Comparison of ENCODE assay signal across 10 mouse cellular contexts in the genomic region with DNA sequence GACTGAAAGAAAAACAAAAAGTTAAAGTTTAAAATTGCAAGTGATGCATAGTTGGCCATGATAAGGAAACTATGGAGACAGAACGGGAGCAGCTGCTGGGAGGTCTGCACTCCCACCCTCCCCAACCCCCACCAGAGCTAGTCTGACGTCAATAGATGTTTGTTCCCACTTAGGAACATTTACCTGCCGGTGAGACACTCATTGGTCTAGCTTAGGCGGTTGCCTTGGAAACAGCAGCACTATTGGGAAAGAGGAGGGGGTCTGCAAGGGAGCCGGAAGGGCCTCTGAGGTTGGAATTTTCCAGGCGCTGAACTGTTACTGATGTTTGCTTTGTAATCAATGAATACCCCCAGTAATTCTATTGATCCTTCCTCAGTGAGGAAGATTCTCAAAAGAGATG.
A peak's percentile ranks its signal among the peaks of the same experiment; 100 is the strongest.
DNase-seq lines count a peak whose midpoint lies in the region; ATAC-seq and TF ChIP-seq lines count a peak whose summit lies in the region.
"Had no signal": no experiment of that assay in that cellular context is flagged by ENCODE, and none has a peak within 500 bp of the region (broad histone marks: within the 10 kb centered on the region; RNA-seq: fewer than 3 reads in every experiment).

No protein-coding gene starts in this region.

- no peaks in the 10 kb centered on the region for H3K27me3 ChIP-seq in hindbrain, embryonic 11.5 days (ENCODE audit: control insufficient read depth, insufficient read depth, low read length)
- H3K27me3 ChIP-seq in midbrain, embryonic 11.5 days (ENCODE audit: control insufficient read depth, insufficient read depth, low read length), result no peaks in the 10 kb centered on the region

- peak; percentile 59; the same call in 1 of the 2 replicates for ATAC-seq in hindbrain, embryonic 11.5 days (ENCODE audit: low FRiP score)
- ATAC-seq in midbrain, embryonic 11.5 days (ENCODE audit: low FRiP score), result peak; percentile 82
- no peak for ATAC-seq in megakaryocyte-erythroid progenitor cell, adult 5-6 weeks (replicated peaks; ENCODE audit: low FRiP score, low TSS enrichment, poor library complexity, severe bottlenecking)
- ATAC-seq: activated CD4-positive, CD25-positive, alpha-beta regulatory T cell, adult 4 months had no signal

- H3K9ac ChIP-seq in hindbrain, embryonic 11.5 days (ENCODE audit: low read depth, low read length), result no peak overlapping the region
- H3K9ac ChIP-seq in midbrain, embryonic 11.5 days (ENCODE audit: low read length), result no peak overlapping the region

- no peak overlapping the region for H3K4me2 ChIP-seq in hindbrain, embryonic 11.5 days (replicated peaks; ENCODE audit: low read depth, low read length)
- no peak overlapping the region for H3K4me2 ChIP-seq in midbrain, embryonic 11.5 days

- H3K4me1 ChIP-seq in hindbrain, embryonic 11.5 days (replicated peaks; ENCODE audit: control insufficient read depth, insufficient read depth, low read length), result peaks cover 2% of the 10 kb centered on the region; the same call in 1 of the 2 replicates
- peaks cover 9% of the 10 kb centered on the region for H3K4me1 ChIP-seq in midbrain, embryonic 11.5 days (ENCODE audit: control insufficient read depth, insufficient read depth, low read length)

- no peak for TF ChIP-seq CTCF in brain, embryonic 14.5 days (IDR thresholded peaks at IDR 0.05; ENCODE audit: borderline replicate concordance, extremely low read depth, insufficient read depth, insufficient read length)

- no peak for TF ChIP-seq POLR2A in brain, embryonic 14.5 days (IDR thresholded peaks at IDR 0.05; ENCODE audit: borderline replicate concordance, extremely low read depth, insufficient read depth, insufficient read length, poor library complexity, severe bottlenecking)

- H3K9me3 ChIP-seq in hindbrain, embryonic 11.5 days (ENCODE audit: control insufficient read depth, low read length), result no peaks in the 10 kb centered on the region
- no peaks in the 10 kb centered on the region for H3K9me3 ChIP-seq in midbrain, embryonic 11.5 days (ENCODE audit: control insufficient read depth, low read length)

- H3K36me3 ChIP-seq in hindbrain, embryonic 11.5 days (ENCODE audit: control insufficient read depth, insufficient read depth, low read length), result no peaks in the 10 kb centered on the region
- no peaks in the 10 kb centered on the region for H3K36me3 ChIP-seq in midbrain, embryonic 11.5 days (ENCODE audit: control insufficient read depth, insufficient read depth, low read length)

- H3K4me3 ChIP-seq in hindbrain, embryonic 11.5 days (ENCODE audit: low read depth, low read length), result no peak overlapping the region
- no peak overlapping the region for H3K4me3 ChIP-seq in midbrain, embryonic 11.5 days (ENCODE audit: low read depth, low read length)

- WGBS in hindbrain, embryonic 11.5 days, result 10% methylated on average over 6 of the region's 6 CpGs
- 12% methylated on average over 6 of the region's 6 CpGs for WGBS in midbrain, embryonic 11.5 days

- H3K27ac ChIP-seq in hindbrain, embryonic 11.5 days (ENCODE audit: low read depth, low read length), result no peak overlapping the region
- H3K27ac ChIP-seq in midbrain, embryonic 11.5 days (ENCODE audit: low read depth, low read length), result no peak overlapping the region

- DNase-seq in heart, adult 11 months, result peak; percentile 48
- DNase-seq in heart, adult 9 months (ENCODE audit: low spot score in 2 of 2), result no peak
- DNase-seq in brain, embryonic 14.5 days (ENCODE audit: low read depth), result peak; percentile 88
- peak; percentile 56 for DNase-seq in hindbrain, embryonic 11.5 days (ENCODE audit: low spot score)
- DNase-seq in midbrain, embryonic 11.5 days (ENCODE audit: low spot score, missing footprints), result peak; percentile 92
- no peak for DNase-seq in adrenal gland, postnatal 14 days
- DNase-seq in urinary bladder, postnatal 14 days (ENCODE audit: low spot score), result no peak
- DNase-seq: heart, postnatal 4 days had no signal

Comparison
In these comparisons a context has a peak if more than half of its experiments do, and no peak if none do; other contexts are left out.
1. DNase-seq: peak in heart, adult 11 months (single experiment), brain, embryonic 14.5 days (single experiment), hindbrain, embryonic 11.5 days (single experiment) and midbrain, embryonic 11.5 days (single experiment); none in heart, adult 9 months (0 of 2), adrenal gland, postnatal 14 days (single experiment) and urinary bladder, postnatal 14 days (single experiment).